Mouse (Mus musculus): ENCODE data around the gene Map3k10. TPM values are rescaled to one million over a fixed set of nuclear protein-coding genes. Genes with fewer than 3 reads are reported as not detected.

Gene Map3k10
- total RNA-seq (2021): 100 to 1,000 TPM; 220 to 227 TPM

DNA sequence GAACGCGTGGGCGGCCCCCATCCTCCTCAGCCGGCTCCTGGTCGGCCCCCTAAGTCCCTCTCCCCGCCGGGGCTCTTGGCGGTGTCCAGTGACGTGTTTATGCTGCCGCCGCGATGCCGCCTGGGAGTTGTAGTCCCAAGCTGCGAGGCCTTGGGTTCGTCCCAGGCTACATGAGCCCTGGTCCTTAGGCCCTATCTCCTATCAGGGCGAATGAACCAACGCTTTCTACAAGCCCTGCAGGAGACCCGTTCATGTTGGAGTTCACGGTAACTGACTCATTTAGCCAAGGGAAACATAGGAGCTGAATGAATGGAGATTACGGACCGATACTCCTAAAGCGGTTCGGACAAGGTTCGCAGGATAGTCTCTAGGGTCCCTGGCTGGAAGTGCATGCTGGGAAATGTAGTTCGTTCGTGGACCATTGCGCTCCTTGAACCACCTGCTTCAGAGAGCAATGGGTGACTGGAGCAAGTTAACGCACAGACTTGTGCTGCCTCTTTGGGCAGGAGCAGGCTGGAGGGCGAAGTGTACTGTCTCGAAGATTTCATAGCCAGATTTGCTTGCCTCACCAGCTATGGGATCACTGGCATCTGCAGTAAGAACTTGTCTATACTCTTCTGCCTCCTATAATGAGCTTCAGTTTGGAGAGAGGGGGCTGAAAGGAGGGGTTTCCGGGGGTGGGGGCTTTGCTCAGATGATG lies at the start of gene Map3k10:
Gene Map3k10, minus strand, starts transcription at position 77 of the 700 bp plus-strand sequence.
- DNase-seq (ENCODE audit: extremely low spot score in 1 of 2, low spot score in 2 of 2): peak; percentile 94 to 95
- intact Hi-C loops (cut with DNase I): no loop called here

GRCm38 (mm10) chr7:27721951-27722350 lies 47.6 kb upstream of the Map3k10 start:
- intact Hi-C loops (cut with DNase I): no loop called here
- no peak for DNase-seq (ENCODE audit: extremely low spot score in 1 of 2, low spot score in 2 of 2)

DNA sequence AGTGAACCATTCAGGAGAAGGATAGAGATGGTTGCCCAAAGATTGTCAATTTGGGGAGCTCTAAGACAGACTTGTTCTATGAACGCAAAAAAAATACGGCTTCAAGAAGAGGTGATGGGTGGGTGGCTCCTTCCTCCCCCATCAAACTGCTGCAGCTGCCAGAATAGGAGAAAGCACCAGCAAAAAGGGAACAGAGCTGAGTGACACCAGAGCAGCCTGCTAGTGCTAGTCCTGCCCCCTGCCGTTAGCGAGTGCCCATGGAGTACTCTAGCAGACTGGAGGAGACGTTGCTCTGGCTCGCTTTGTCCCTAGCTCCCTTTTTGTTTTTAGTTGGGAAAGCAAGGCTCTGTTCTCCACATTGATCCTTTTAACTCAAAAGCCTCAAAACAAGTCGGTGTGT lies 36.0 kb upstream of the Map3k10 start:
- no peak for DNase-seq (ENCODE audit: extremely low spot score in 1 of 2, low spot score in 2 of 2)
- intact Hi-C loops (cut with DNase I): no loop called here

- no peak for DNase-seq (ENCODE audit: extremely low spot score in 1 of 2, low spot score in 2 of 2)
- intact Hi-C loops (cut with DNase I): no loop called here
These were observed 22.3 kb upstream of the Map3k10 start for GRCm38 (mm10) chr7:27696711-27697110.

DNA sequence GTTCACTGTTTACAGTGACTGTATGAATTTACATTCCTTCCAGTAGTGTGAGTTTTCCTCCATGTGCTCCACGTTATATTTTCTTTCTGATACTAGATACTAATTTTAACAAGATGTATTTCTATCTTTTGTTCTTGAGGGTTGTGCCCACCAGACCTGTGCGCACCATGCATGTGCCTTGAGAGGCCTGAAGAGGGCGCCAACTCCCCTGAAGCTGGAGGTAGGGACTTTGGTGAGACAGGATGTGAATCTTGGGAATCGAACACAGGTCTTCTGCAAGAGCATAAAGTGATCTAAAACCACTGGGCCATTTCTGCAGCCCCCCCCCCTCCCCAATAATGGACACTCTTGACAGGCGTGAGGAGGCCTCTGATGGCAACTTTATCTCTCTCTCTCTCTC lies 16.7 kb upstream of the Map3k10 start:
- intact Hi-C loops (cut with DNase I): no loop called here
- no peak for DNase-seq (ENCODE audit: extremely low spot score in 1 of 2, low spot score in 2 of 2)

GRCm38 (mm10) chr7:27688815-27689612 lies 14.6 kb upstream of the Map3k10 start, which contains the start of gene Zfp607b:
Gene Zfp607b, plus strand, starts transcription at chr7:27689340.
- peak; percentile 94 to 95 for DNase-seq (ENCODE audit: extremely low spot score in 1 of 2, low spot score in 2 of 2)
- intact Hi-C loops (cut with DNase I): loop anchor here (5.0 kb wide), 1 partner anchor 38 kb away; no protein-coding TSS in a partner anchor

DNA sequence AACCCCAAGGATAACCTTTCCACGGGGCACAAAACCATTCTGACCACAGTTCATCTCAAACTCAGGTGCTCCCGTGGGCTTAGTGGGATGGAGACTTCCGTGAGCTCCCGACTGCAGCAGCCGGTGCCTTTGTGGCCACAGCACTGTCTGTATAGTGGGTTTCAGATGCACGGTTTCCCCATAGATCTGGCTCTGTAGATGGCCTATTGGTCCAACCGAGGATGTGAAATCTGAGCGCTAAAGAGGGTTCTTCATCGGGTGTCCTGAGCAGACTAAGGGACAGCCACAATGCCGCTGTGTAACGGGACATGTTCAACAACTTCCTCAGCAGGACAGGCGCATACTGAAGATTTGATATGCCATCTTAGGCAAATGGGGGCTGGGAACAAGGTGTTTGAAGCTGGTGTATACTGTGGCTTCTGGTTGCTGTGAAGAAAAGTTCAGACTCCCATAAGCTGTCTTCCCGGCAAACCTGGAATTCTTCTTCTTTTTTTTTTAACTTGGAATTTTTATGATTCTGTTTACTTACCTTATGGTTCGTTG lies 13.9 kb upstream of the Map3k10 start:
- no peak for DNase-seq (ENCODE audit: extremely low spot score in 1 of 2, low spot score in 2 of 2)

DNA sequence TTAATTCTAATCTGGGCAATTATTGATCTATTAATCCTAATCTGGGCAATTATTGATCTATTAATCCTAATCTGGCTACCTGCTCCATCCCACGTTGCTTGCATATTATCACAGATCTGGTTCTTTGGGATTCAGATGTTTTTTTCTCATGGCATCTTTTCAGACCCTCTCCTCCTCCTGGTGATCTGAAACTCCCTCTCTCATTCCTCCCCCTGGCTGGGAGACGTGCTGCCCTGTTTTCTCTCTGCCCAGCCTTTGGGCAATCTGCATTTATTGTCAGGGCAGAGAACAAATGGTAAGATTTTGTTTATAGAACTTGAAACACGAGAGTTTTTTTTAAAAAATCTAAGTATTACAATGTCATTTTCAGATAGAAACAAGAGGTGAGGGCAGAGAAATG lies 13.4 kb upstream of the Map3k10 start:
- DNase-seq (ENCODE audit: extremely low spot score in 1 of 2, low spot score in 2 of 2): no peak
- intact Hi-C loops (cut with DNase I): loop anchor here (5.0 kb wide), 1 partner anchor 39 kb away; no protein-coding TSS in a partner anchor

More for the DNA sequence above, 13.9 kb upstream of the Map3k10 start:
- intact Hi-C loops (cut with DNase I): loop anchor here (5.0 kb wide), 1 partner anchor 39 kb away; no protein-coding TSS in a partner anchor

DNA sequence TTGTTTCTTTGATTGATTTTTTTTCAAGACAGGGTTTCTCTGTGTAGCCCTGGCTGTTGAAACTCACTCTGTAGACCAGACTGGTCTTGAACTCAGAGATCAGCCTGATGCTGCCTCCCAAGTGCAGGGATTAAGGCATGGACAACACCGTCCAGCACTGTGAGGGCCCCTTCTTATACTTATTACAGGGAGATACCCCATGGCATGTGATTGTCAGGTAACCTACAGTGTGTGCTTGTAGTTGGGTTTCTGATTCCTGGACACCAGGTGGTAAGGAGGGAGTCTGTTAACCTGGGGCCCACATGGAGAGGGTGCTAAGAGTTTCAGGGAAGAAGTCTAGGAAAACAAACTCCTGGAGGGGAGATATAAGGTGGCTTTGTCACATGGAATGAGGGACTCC lies 12.6 kb upstream of the Map3k10 start:
- intact Hi-C loops (cut with DNase I): loop anchor here (5.0 kb wide), 1 partner anchor 40 kb away; no protein-coding TSS in a partner anchor
- no peak for DNase-seq (ENCODE audit: extremely low spot score in 1 of 2, low spot score in 2 of 2)

DNA sequence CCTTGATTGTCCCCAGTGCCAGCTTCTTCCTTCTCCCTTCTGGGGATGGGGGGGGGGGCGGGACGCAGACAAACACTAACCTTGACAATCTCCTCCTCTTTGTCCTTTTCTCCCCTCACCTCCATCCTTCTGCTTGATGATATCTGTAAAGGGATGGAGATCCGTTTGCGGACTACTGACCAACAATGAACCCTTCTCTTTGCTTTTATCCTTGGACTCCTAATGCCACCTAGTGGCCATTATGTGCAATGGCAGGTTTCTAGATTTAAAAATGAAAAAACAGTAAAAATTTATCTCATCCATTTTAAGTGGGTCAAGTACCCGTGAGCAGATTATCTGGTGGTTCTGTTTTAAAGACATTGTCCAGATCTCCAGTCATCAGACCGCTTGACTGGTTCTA lies 11.3 kb upstream of the Map3k10 start:
- intact Hi-C loops (cut with DNase I): loop anchor here (5.0 kb wide), 1 partner anchor 42 kb away; no protein-coding TSS in a partner anchor
- DNase-seq (ENCODE audit: extremely low spot score in 1 of 2, low spot score in 2 of 2): no peak

GRCm38 (mm10) chr7:27685220-27685619 lies 10.8 kb upstream of the Map3k10 start:
- intact Hi-C loops (cut with DNase I): loop anchor here (5.0 kb wide), 1 partner anchor 42 kb away; no protein-coding TSS in a partner anchor
- DNase-seq (ENCODE audit: extremely low spot score in 1 of 2, low spot score in 2 of 2): no peak

DNA sequence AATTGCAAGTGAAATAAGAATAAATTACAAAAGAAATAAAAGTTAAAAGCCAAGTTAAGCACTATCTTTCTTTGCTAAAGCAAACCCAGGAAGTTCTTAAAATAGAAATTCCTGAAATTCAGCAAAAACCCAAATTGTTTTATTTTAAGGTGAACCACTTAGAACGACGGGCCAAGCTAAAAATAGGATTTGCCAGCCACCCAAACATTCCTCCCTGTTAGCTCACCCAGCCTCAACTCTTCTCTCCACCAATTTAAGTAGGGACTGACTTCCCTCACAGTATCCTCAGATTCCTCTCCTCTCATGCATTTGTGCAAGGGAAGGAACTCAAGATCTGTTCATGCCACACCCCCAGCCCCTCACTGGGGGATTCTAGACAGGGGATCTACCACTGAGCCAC lies 8.8 kb upstream of the Map3k10 start:
- DNase-seq (ENCODE audit: extremely low spot score in 1 of 2, low spot score in 2 of 2): no peak
- intact Hi-C loops (cut with DNase I): no loop called here

DNA sequence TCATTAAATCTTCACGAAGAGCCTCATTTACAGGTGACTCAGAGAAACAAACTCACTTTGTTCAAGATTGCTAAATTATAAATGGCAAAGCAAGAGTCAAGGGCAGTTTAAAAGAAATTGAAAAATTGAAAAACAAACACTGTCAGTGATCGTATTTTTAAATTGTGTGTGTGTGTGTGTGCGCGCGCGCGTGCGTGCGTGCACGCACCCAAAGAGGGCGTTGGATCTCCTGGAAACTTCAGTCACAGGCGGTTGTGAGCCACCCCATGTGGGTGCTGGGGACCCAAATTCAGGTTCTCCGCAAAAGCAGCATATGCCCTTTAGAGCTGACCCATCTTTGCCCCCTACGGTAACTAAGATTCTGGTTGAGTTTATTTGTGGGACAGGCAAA lies 819 bp upstream of the Map3k10 start:
- intact Hi-C loops (cut with DNase I): no loop called here
- no peak for DNase-seq (ENCODE audit: extremely low spot score in 1 of 2, low spot score in 2 of 2)

- intact Hi-C loops (cut with DNase I): no loop called here
- DNase-seq (ENCODE audit: extremely low spot score in 1 of 2, low spot score in 2 of 2): no peak
These were observed 240 bp downstream of the Map3k10 start for GRCm38 (mm10) chr7:27674195-27674521.

GRCm38 (mm10) chr7:27673575-27674131 lies 745 bp downstream of the Map3k10 start:
- intact Hi-C loops (cut with DNase I): no loop called here
- DNase-seq (ENCODE audit: extremely low spot score in 1 of 2, low spot score in 2 of 2): peak in 1 of 2 experiments; percentile 71

DNA sequence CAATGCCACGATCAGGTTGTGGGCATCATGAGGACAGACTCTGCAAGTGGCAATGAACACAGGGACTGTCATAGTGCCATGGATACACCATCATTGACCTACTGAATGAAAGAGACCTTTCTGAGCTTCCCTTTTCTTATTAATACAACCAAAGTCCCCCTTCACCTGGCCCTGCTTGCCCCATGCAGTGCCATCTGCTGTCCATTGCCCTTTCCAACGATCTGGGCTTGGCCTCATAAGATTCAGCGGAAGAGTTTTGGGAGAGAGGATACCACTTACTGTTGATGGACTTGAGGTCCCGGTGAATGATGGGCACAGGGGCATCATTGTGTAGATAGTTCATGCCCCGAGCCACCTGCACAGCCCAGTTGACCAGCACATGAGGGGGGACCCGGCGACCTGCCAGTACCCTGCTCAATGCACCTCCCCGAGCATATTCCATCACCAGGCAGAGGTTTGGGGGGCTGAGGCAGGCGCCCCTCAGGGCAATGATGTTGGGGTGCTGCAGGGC lies 1.3 kb downstream of the Map3k10 start:
- peak in 1 of 2 experiments; percentile 45 for DNase-seq (ENCODE audit: extremely low spot score in 1 of 2, low spot score in 2 of 2)
- intact Hi-C loops (cut with DNase I): no loop called here

GRCm38 (mm10) chr7:27662038-27662437 lies 12.4 kb downstream of the Map3k10 start:
- intact Hi-C loops (cut with DNase I): no loop called here
- no peak for DNase-seq (ENCODE audit: extremely low spot score in 1 of 2, low spot score in 2 of 2)

- intact Hi-C loops (cut with DNase I): no loop called here
- no peak for DNase-seq (ENCODE audit: extremely low spot score in 1 of 2, low spot score in 2 of 2)
These were observed 15.4 kb downstream of the Map3k10 start for GRCm38 (mm10) chr7:27658712-27659663.
